Mouse (Mus musculus) limb, embryonic 14.5 days (tissue): ENCODE results near the gene Tm9sf2. TPM values are rescaled to one million over a fixed set of nuclear protein-coding genes. Genes with fewer than 3 reads are reported as not detected.

Source experiments
- ATAC-seq: fragments of 200-750 bp; cut with Nextera tagmentation; 2 replicates; pipeline ENCODE4 v1.8.0; 2017; ENCODE audit warnings: low read depth, moderate number of reproducible peaks, moderate TSS enrichment; ENCODE audit not compliant: low FRiP score
- DNase-seq: peaks from one replicate; pipeline ENCODE4 v3.0.0-alpha.2; 2015; ENCODE audit warnings: low spot score
- H3K27ac ChIP-seq: fragments of 300-500 bp; sonication (generic); replicated peaks from 2 replicates; pipeline ENCODE4 v1.5.1; 2014; ENCODE audit warnings: low read depth, mild to moderate bottlenecking, low read length, moderate library complexity, mixed read lengths
- H3K27me3 ChIP-seq: fragments of 300-500 bp; sonication (generic); 2 replicates; pipeline ENCODE4 v1.6.1; 2014; ENCODE audit warnings: low read length, mixed read lengths; ENCODE audit not compliant: control insufficient read depth, insufficient read depth
- H3K36me3 ChIP-seq: fragments of 300-500 bp; sonication (generic); 2 replicates; pipeline ENCODE4 v1.6.1; 2014; ENCODE audit warnings: mild to moderate bottlenecking, low read length, moderate library complexity, mixed read lengths; ENCODE audit not compliant: control insufficient read depth, insufficient read depth
- H3K4me1 ChIP-seq: fragments of 300-500 bp; sonication (generic); 2 replicates; pipeline ENCODE4 v1.6.1; 2014; ENCODE audit warnings: antibody characterized with exemption, low read length, mixed read lengths; ENCODE audit not compliant: control insufficient read depth, insufficient read depth
- H3K4me2 ChIP-seq: fragments of 300-500 bp; sonication (generic); replicated peaks from 2 replicates; pipeline ENCODE4 v1.6.1; 2014; ENCODE audit warnings: low read depth, mild to moderate bottlenecking, low read length, moderate library complexity; ENCODE audit not compliant: severe bottlenecking
- H3K4me3 ChIP-seq: fragments of 300-500 bp; sonication (generic); replicated peaks from 2 replicates; pipeline ENCODE4 v1.5.1; 2014; ENCODE audit warnings: low read length
- H3K9ac ChIP-seq: fragments of 300-500 bp; sonication (generic); 2 replicates; pipeline ENCODE4 v1.6.1; 2014; ENCODE audit warnings: mild to moderate bottlenecking, low read depth, low read length, moderate library complexity; ENCODE audit not compliant: severe bottlenecking
- H3K9me3 ChIP-seq: fragments of 300-500 bp; sonication (generic); 2 replicates; pipeline ENCODE4 v1.6.1; 2016; ENCODE audit warnings: low read length; ENCODE audit not compliant: control insufficient read depth
- POLR2A ChIP-seq: fragments of 200-500 bp; IDR thresholded peaks from 2 replicates; pipeline ENCODE4 v1.8.0; 2012; ENCODE audit warnings: inconsistent platforms, mild to moderate bottlenecking, moderate library complexity, borderline replicate concordance; ENCODE audit not compliant: insufficient read depth, insufficient read length; ENCODE audit errors: extremely low read depth
- WGBS: fragments of 180-500 bp; shearing (Covaris S2); extraction: QIAGEN DNeasy Blood & Tissue Kit; methylation state at CpG from one replicate; pipeline ENCODE4 v1.1.7; 2014; 5-methylcytosine and 5-hydroxymethylcytosine counted together
- polyA plus RNA-seq, 2 experiments: library from polyadenylated mRNA; depleted of rRNA in 1 of 2; stranded (reverse) in 1 of 2; unstranded in 1 of 2; fragments of >200 nt; fragmentation: Nextera tagmentation in 1 of 2; extraction: Ambion mirVana in 1 of 2; gene quantifications; 2 replicates each; pipeline versions ENCODE4 v1.2.1 to v1.2.3; 2012 to 2014

Tm9sf2 gene
- polyA plus RNA-seq, 2 experiments, result 92.5 to 154 TPM

- 94% methylated on average over 8 of the region's 8 CpGs for WGBS
- DNase-seq (no peak), ATAC-seq (no peak)
- Histone ChIP-seq H3K4me3 (no peak overlapping the region), H3K27me3 (0 out of 2 replicates have a peak, but pooled peaks cover 4% of the 10 kb centered on the region), H3K36me3 (no peaks in the 10 kb centered on the region), H3K4me2 (no peak overlapping the region), H3K9ac (no peak overlapping the region), H3K27ac (no peak overlapping the region), H3K4me1 (no peaks in the 10 kb centered on the region), H3K9me3 (0 out of 2 replicates have a peak, but pooled peaks cover 4% of the 10 kb centered on the region)
- TF ChIP-seq POLR2A, result no peak
Measured at GRCm38 (mm10) chr14:122194630-122195029, 87.8 kb downstream of the Tm9sf2 start.

GRCm38 (mm10) chr14:122196851-122197250 is 90.0 kb downstream of the Tm9sf2 start:
- no peak for DNase-seq
- Histone ChIP-seq H3K9me3 (0 out of 2 replicates have a peak, but pooled peaks cover 4% of the 10 kb centered on the region), H3K27me3 (0 out of 2 replicates have a peak, but pooled peaks cover 8% of the 10 kb centered on the region), H3K4me2 (no peak overlapping the region), H3K9ac (no peak overlapping the region), H3K4me1 (peaks cover 10% of the 10 kb centered on the region; the same call in 1 of the 2 replicates), H3K27ac (no peak overlapping the region), H3K4me3 (no peak overlapping the region), H3K36me3 (no peaks in the 10 kb centered on the region)
- no peak for ATAC-seq
- no peak for TF ChIP-seq POLR2A
- WGBS, result 84% methylated on average over 6 of the region's 6 CpGs

GRCm38 (mm10) chr14:122200247-122200885 is 93.5 kb downstream of the Tm9sf2 start:
- H3K4me3 ChIP-seq, result no peak overlapping the region
- 16% methylated on average over 14 of the region's 14 CpGs for WGBS
- ATAC-seq (no peak; the same call in 1 of the 2 replicates), DNase-seq (peak; percentile 15)
- H3K27me3 ChIP-seq, result peaks cover 27% of the 10 kb centered on the region
- 0 out of 2 replicates have a peak, but pooled peaks cover 4% of the 10 kb centered on the region for H3K9me3 ChIP-seq
- H3K4me1 ChIP-seq, result peaks cover 14% of the 10 kb centered on the region
- H3K36me3 ChIP-seq, result no peaks in the 10 kb centered on the region
- no peak for TF ChIP-seq POLR2A
- no peak overlapping the region for H3K27ac ChIP-seq
- H3K9ac ChIP-seq, result no peak overlapping the region
- no peak overlapping the region for H3K4me2 ChIP-seq

GRCm38 (mm10) chr14:122209177-122209576 is 102.3 kb downstream of the Tm9sf2 start:
- no peak overlapping the region for H3K4me2 ChIP-seq
- no peak overlapping the region for H3K9ac ChIP-seq
- H3K36me3 ChIP-seq, result no peaks in the 10 kb centered on the region
- H3K27ac ChIP-seq, result no peak overlapping the region
- H3K9me3 ChIP-seq, result no peaks in the 10 kb centered on the region
- 0 out of 2 replicates have a peak, but pooled peaks cover 6% of the 10 kb centered on the region for H3K27me3 ChIP-seq
- no peak overlapping the region for H3K4me3 ChIP-seq
- no peaks in the 10 kb centered on the region for H3K4me1 ChIP-seq
- TF ChIP-seq POLR2A, result no peak
- DNase-seq, result no peak
- ATAC-seq, result no peak
- 79% methylated on average over 5 of the region's 5 CpGs for WGBS

Other genes with a start within 250 kb of the Tm9sf2 start
- 46.3 and 64.2 TPM in 2 replicates for gene Ubac2, start 228.4 kb upstream of the Tm9sf2 start, polyA plus RNA-seq (2012; rRNA removed)
- 66.9 and 70.7 TPM in 2 replicates for gene Ubac2, start 228.4 kb upstream of the Tm9sf2 start, polyA plus RNA-seq (2014; fragmentation: Nextera tagmentation; extraction: Ambion mirVana)
- 0.36 TPM in 1 of 2 replicates, not detected in the other for gene Gpr18, start 191.3 kb upstream of the Tm9sf2 start, polyA plus RNA-seq (2012; rRNA removed)
- gene Gpr18, start 191.3 kb upstream of the Tm9sf2 start, polyA plus RNA-seq (2014; fragmentation: Nextera tagmentation; extraction: Ambion mirVana), result 0.26 TPM in 1 of 2 replicates, not detected in the other
- 2.8 and 3.4 TPM in 2 replicates for gene Gpr183, start 141.8 kb upstream of the Tm9sf2 start, polyA plus RNA-seq (2012; rRNA removed)
- 4.2 and 4.3 TPM in 2 replicates for gene Gpr183, start 141.8 kb upstream of the Tm9sf2 start, polyA plus RNA-seq (2014; fragmentation: Nextera tagmentation; extraction: Ambion mirVana)
- 0.10 and 0.20 TPM in 2 replicates for gene Timm8a2, start 72.4 kb upstream of the Tm9sf2 start, polyA plus RNA-seq (2012; rRNA removed)
- not detected in 2 replicates for gene Timm8a2, start 72.4 kb upstream of the Tm9sf2 start, polyA plus RNA-seq (2014; fragmentation: Nextera tagmentation; extraction: Ambion mirVana)
- 9.1 and 13.3 TPM in 2 replicates for gene Clybl, start 74.7 kb downstream of the Tm9sf2 start, polyA plus RNA-seq (2012; rRNA removed)
- 16.8 and 20.4 TPM in 2 replicates for gene Clybl, start 74.7 kb downstream of the Tm9sf2 start, polyA plus RNA-seq (2014; fragmentation: Nextera tagmentation; extraction: Ambion mirVana)